Mouse (Mus musculus) spleen, adult 2 months (tissue): ENCODE data around the gene Mcpt2.

ENCODE experiments used
- CTCF ChIP-seq: fragments of 200-500 bp; IDR thresholded peaks from 2 replicates; pipeline ENCODE4 v1.5.1; 2011; ENCODE audit warnings: mild to moderate bottlenecking, inconsistent platforms; ENCODE audit not compliant: insufficient read depth, insufficient read length, insufficient replicate concordance; ENCODE audit errors: extremely low read depth
- POLR2A ChIP-seq: fragments of 200-500 bp; IDR thresholded peaks from 2 replicates; pipeline ENCODE4 v1.6.1; 2011; ENCODE audit warnings: low read depth, low read length, inconsistent platforms

DNA sequence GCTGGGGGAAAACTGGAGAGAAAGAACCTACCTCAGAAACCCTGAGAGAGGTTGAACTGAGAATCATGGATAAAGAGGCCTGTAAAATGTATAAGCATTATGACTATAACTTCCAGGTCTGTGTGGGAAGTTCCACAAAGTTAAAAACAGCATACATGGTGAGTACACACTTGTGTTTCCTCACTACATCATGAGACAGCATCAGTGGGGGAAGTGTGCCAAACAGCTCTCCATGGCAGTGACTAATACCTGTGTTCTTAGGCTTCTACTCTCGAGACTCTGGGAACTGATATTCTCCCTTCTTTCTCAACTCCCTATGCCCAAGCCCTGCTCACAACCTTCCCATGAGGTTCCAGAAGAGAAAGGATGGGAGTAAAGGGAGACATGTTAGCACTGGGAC is 22.4 kb upstream of the Mcpt2 start:
- TF ChIP-seq CTCF = no peak
- TF ChIP-seq POLR2A = no peak
